Mouse (Mus musculus) Patski (cell line): ENCODE measurements at regions not wholly inside any gene's neighbourhood (a gene's known extent, or its start where the extent isn't known, plus 50 kb on each side); places are given as distances from the start of the nearest gene placed in this dataset.
A peak's percentile ranks its signal among the peaks of the same experiment; 100 is the strongest.

ENCODE experiments used
- ATAC-seq: fragments of 100-300 bp; one replicate; pipeline ENCODE4 v1.8.0; 2021
- CTCF ChIA-PET: fragments of 350-600 bp; sonication (Branson Sonifier 250); formaldehyde crosslinking; loops from one replicate; lab custom pipeline; 2022; ENCODE audit warnings: inconsistent platforms; lab: Charles Lee
- POLR2A ChIA-PET: fragments of 350-600 bp; sonication (Branson Sonifier 250); formaldehyde crosslinking; loops from one replicate; lab custom pipeline; 2022; ENCODE audit warnings: antibody characterized with exemption, inconsistent platforms; lab: Charles Lee
- DNase-seq: peaks from one replicate; pipeline ENCODE4 v3.0.0-alpha.2; 2011; ENCODE audit warnings: low read depth, low spot score
- H3K27me3 ChIP-seq: fragments of 371-371 bp; one replicate; pipeline ENCODE4 v1.5.1; 2021
- CTCF ChIP-seq: fragments of 100-300 bp; IDR thresholded peaks from one replicate; pipeline ENCODE4 v1.5.1; 2021
- in situ Hi-C: fragments of 300-500 bp; cut with MboI; formaldehyde crosslinking; loops from 3 replicates; pipeline ENCODE4 v1.11.1; 2018; ENCODE audit warnings: low pct_unique_long_range_greater_than_20kb, mixed read lengths

GRCm38 (mm10) chr13:115231981-115232380 is 130.2 kb upstream of the Itga1 start:
- POLR2A ChIA-PET, result interaction anchor here (0.6 kb wide), 1 partner anchor 581 kb away, joined by 3 read pairs; no protein-coding TSS in a partner anchor
- no peak for TF ChIP-seq CTCF
- in situ Hi-C loops, result loop anchor here (5.0 to 10.0 kb wide), 2 partner anchors 1083 to 1475 kb away; no protein-coding TSS in a partner anchor
- CTCF ChIA-PET, result interaction anchor here (1.2 kb wide), 1 partner anchor 1480 kb away, joined by 5 read pairs; no protein-coding TSS in a partner anchor
- H3K27me3 ChIP-seq, result peaks cover 39% of the 10 kb centered on the region
- ATAC-seq (no peak), DNase-seq (no peak)

DNA sequence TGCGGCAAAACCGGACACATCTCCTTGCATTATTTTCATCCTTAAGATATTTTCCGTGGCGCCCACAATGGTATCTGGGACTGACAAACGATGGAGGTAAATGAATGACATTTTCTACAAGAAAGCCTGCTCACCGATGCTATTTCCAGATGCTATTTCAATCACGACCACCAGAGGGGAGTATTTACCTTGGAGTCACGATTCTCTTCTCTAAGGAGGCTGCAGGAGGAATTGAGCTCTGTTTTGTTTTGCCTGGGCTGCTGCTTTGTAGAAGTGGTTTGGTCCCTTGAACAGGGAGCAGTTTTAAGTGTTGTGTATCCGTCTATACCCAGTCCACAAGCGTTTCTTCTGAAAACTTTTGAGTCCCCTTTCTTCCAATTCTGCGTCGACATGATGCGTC is 128.7 kb upstream of the Itga1 start:
- DNase-seq (no peak), ATAC-seq (peak; percentile 54)
- peaks cover 24% of the 10 kb centered on the region for H3K27me3 ChIP-seq
- ChIA-PET POLR2A (no interaction called here), CTCF (interaction anchor here (0.7 to 1.5 kb wide), 2 partner anchors 16 to 221 kb away, joined by 4 read pairs; no protein-coding TSS in a partner anchor)
- in situ Hi-C loops, result loop anchor here (5.0 to 10.0 kb wide), 2 partner anchors 1084 to 1477 kb away; no protein-coding TSS in a partner anchor
- TF ChIP-seq CTCF, result peak; percentile 72

DNA sequence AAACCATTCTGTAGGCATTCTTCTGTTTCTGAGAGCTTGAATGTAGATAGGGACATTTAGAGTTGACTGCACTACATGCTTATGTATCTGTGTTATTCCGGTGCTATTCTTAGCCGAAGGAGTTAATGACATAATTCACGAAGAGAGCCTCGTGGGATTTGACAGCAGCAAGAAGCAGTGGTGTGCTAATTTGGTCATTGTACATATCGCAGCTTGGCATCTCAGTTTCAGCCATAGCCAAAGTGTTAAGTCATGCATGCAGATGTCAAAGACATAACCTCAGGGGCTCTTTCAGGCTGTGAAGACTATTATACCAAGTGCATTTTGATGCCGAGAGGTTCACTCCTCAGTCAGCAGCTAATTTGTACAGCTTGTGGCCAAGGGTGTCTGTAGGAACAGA is 125.1 kb upstream of the Itga1 start:
- DNase-seq, result no peak
- peaks cover 4% of the 10 kb centered on the region for H3K27me3 ChIP-seq
- no peak for TF ChIP-seq CTCF
- ATAC-seq, result peak; percentile 62
- ChIA-PET POLR2A (no interaction called here), CTCF (interaction anchor here (1.1 to 1.5 kb wide), 2 partner anchors 12 to 143 kb away, joined by 3 to 4 read pairs; no protein-coding TSS in a partner anchor)
- in situ Hi-C loops, result no loop called here

GRCm38 (mm10) chr13:115219701-115220100 is 117.9 kb upstream of the Itga1 start:
- DNase-seq (no peak), ATAC-seq (no peak)
- ChIA-PET CTCF (interaction anchor here (1.8 to 2.1 kb wide), 2 partner anchors 119 to 240 kb away, joined by 6 read pairs; no protein-coding TSS in a partner anchor), POLR2A (no interaction called here)
- no peaks in the 10 kb centered on the region for H3K27me3 ChIP-seq
- TF ChIP-seq CTCF, result peak; percentile 20
- in situ Hi-C loops, result loop anchor here (25.0 kb wide), 1 partner anchor 382 kb away; no protein-coding TSS in a partner anchor

DNA sequence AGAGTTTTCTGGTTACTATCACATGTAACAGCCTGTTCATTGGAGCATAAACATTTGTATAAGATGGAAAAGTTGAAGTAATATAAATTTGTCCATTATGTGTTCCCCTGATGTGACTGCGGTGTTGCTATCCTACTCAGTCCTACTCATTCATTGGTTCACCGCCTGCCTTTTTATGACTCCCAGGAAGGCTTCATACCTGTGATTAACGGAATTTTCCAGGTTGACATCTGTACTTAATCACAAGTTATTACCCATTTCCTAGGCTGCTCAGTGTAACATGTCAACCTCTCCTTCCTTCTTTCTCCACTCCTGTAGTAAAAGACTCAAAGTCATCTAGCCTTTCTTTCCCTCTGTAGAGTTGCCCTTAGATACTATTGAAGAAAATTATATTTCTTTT is 109.5 kb upstream of the Itga1 start:
- ChIA-PET CTCF (interaction anchor here (1.5 kb wide), 1 partner anchor 9 kb away, joined by 3 read pairs; no protein-coding TSS in a partner anchor), POLR2A (no interaction called here)
- in situ Hi-C loops, result loop anchor here (5.0 to 25.0 kb wide), 3 partner anchors 104 to 374 kb away; no protein-coding TSS in a partner anchor
- H3K27me3 ChIP-seq, result no peaks in the 10 kb centered on the region
- DNase-seq (no peak), ATAC-seq (no peak)
- no peak for TF ChIP-seq CTCF

DNA sequence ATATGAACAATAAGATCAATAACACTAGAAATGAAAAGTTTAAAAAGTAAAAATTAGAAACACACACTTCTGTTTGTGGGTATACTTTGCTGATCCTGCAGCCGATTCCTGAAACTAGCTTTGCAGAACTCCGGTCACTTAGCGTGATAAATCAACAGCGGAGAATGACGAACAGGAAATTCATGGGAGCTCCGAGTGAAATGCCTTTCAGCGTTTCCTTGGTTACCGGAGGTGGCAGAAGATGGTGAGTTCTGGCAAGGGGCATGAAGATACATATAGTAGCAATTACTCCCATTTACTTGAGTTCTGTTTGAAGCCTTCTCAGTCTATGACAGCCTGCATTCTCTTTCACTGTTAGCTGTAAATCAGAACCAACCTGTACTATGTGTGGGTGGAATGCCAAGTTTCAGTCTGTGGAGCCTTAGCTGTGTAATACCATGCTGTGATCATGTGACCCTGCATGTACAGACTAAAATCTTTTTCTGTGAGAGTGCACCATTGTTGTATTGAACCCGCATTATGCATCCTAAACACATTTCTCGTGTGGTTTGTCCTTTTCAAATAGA is 109.0 kb upstream of the Itga1 start:
- ATAC-seq (no peak), DNase-seq (no peak)
- POLR2A ChIA-PET, result no interaction called here
- no peak for TF ChIP-seq CTCF
- in situ Hi-C loops, result loop anchor here (5.0 to 25.0 kb wide), 3 partner anchors 103 to 373 kb away; no protein-coding TSS in a partner anchor
- CTCF ChIA-PET, result interaction anchor here (1.5 kb wide), 1 partner anchor 10 kb away, joined by 3 read pairs; no protein-coding TSS in a partner anchor
- no peaks in the 10 kb centered on the region for H3K27me3 ChIP-seq

DNA sequence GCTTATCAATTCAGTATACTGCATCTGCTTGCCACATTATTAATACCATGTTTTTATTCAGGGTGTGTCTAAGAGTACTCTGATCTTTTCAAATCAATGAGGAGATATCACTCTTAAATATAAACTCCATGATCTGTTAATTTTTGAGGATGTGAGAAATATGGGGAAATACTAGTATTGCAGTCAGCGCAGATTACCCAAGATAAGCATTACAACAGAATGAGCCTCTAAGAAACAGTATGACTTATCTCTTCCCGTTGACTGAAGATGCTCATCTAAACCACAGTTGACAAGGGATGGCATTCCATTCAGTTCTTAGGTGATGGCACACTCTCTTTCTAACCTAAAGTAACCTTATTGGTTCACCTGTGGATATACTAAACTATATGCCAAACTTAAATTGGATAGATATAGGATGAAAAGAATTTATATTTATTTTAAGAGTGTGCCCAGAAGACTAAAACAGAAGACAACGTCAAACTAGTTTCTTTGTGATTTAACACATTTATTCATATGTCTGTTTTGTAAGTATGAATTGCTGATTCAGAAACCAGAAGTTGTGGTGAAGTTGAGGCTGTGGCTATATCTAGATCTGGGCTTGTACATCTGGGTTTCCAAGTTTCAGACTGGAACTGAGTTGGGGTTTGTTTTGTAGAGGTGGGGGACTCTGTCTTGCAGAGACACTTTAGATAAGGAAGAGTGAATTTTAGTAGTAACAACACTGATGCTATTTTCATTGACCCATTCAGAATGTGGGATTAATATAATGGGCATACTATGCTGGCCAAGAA is 107.8 kb upstream of the Itga1 start:
- no peaks in the 10 kb centered on the region for H3K27me3 ChIP-seq
- in situ Hi-C loops, result loop anchor here (5.0 to 25.0 kb wide), 3 partner anchors 102 to 372 kb away; no protein-coding TSS in a partner anchor
- no peak for DNase-seq
- ChIA-PET POLR2A (no interaction called here), CTCF (no interaction called here)
- no peak for TF ChIP-seq CTCF
- ATAC-seq, result no peak

GRCm38 (mm10) chr13:115206723-115207122 is 105.0 kb upstream of the Itga1 start:
- in situ Hi-C loops, result loop anchor here (25.0 kb wide), 1 partner anchor 369 kb away; no protein-coding TSS in a partner anchor
- H3K27me3 ChIP-seq, result no peaks in the 10 kb centered on the region
- peak; percentile 50 for DNase-seq
- CTCF ChIA-PET, result interaction anchor here (0.7 to 1.4 kb wide), 3 partner anchors 73 to 88 kb away, joined by 3 read pairs; no protein-coding TSS in a partner anchor
- peak; percentile 69 for ATAC-seq
- POLR2A ChIA-PET, result interaction anchor here (0.6 kb wide), 1 partner anchor 41 kb away, joined by 3 read pairs; no protein-coding TSS in a partner anchor
- TF ChIP-seq CTCF, result no peak

GRCm38 (mm10) chr13:115199166-115199565 is 97.4 kb upstream of the Itga1 start:
- ChIA-PET CTCF (interaction anchor here (0.6 to 1.2 kb wide), 3 partner anchors 9 to 205 kb away, joined by 3 to 4 read pairs (median 3); no protein-coding TSS in a partner anchor), POLR2A (no interaction called here)
- in situ Hi-C loops, result no loop called here
- no peak for DNase-seq
- TF ChIP-seq CTCF, result no peak
- no peaks in the 10 kb centered on the region for H3K27me3 ChIP-seq
- ATAC-seq, result no peak

- H3K27me3 ChIP-seq, result no peaks in the 10 kb centered on the region
- TF ChIP-seq CTCF, result no peak
- POLR2A ChIA-PET, result interaction anchor here (0.7 kb wide), 1 partner anchor 49 kb away, joined by 3 read pairs; no protein-coding TSS in a partner anchor
- in situ Hi-C loops, result no loop called here
- CTCF ChIA-PET, result interaction anchor here (1.1 to 1.4 kb wide), 5 partner anchors 9 to 72 kb away, joined by 3 to 4 read pairs (median 3); no protein-coding TSS in a partner anchor
- DNase-seq (no peak), ATAC-seq (peak; percentile 54)
Measured at GRCm38 (mm10) chr13:115188066-115188465, 86.3 kb upstream of the Itga1 start.
